Mouse (Mus musculus): ENCODE data around the gene Fxyd6.
A peak's percentile ranks its signal among the peaks of the same experiment; 100 is the strongest.

Fxyd6 gene

DNA sequence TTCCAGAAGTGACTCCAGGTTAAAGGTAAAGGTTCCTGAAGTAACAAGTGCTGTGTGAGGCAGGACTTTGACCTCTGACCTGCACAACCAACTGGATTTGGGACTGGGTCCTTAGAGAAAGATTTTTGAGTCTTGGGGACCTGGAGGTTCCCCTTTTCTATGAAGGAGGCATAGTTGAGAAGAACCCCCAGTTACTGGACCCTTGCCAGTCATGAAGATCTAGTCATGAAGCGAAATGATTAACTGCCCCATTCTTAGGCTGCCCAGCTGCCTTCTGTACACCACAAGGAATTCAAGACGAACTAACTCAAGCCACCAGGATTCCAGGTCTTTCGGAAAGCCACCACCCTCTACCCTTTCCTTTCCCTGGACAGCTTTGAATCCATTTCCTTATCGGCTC, 6.4 kb downstream of the Fxyd6 start:
- no peak for DNase-seq (ENCODE audit: low spot score in 2 of 2)

DNA sequence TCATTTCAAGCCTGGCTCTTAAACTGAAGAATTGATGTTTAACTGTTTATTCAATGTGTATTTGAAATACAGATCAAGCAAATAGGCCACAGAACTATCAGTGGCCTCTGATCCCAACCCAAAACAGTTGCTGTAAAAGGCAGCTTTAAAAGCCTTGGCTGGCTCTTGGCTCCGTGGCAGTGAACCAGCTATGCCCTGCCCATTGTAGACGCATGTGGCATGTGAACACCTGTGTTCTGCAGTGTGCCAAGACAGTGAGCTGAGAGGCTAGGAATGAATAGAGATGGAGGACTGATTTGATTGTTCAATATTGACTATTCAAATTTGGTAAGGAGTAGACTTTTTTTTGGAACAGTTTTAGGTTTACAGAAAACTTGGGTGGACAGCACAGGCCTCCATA, 6.9 kb downstream of the Fxyd6 start:
- no peak for DNase-seq (ENCODE audit: low spot score in 2 of 2)

DNA sequence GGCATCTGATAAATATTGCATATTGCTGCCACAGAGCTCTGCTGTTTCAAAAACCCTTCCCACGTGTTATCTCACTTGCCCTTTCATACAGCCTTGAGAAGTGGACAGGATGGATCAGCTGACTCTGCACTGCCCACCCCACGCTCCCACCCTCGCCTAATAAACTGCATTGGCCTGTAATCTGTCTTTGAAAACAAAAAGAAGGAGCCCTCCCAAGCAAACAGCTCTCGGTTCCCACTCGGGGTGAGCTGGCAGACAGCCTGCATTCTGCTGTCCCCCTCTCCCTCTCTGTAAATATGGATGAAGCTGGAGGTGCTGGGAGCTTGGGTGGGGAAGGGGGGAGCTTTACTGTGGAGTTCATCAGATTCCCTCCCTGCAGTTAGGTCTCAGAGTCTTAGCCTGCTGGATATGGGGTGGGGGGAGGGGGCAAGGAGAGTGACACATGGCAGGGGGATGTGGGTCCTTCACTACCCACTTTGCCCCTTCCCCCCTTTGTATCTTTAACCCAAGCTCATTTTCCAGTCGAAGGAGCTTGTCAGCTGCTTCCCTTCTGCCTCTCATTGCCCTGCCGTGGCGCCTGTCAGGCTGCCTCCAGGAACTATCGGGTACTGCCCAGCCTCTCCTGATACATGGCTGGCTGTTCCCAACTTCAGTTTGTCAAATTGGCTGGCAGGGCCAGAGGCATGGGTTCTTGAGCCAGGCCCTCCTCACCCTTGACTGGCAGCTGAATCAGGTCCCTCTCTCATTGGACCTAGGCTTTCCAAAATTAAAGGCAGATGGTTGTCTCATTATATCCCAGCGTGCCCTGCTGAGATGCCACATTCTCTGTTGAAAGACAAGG, 10.6 kb downstream of the Fxyd6 start:
- peak in 1 of 2 experiments; percentile 68 for DNase-seq (ENCODE audit: low spot score in 2 of 2)

DNA sequence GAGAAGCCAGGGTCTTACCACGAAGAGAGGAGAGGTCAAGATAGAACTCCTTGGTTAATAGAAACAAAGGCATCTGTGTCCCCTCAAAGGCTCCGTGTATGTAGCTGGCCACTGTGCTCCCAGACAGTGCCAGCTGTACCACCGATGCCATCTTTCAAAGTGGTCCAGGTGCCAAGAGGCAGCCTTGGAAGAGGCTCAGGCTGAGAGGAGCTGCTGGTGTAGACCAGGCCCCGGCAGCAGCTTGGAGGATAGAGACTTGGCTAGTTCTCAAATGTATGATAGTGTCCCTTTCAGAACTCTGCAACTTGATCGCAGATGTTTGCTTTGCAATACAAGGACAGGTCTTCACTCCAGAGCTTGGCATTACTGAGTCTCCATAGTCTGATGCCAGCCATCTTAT, 12.4 kb downstream of the Fxyd6 start:
- peak in 1 of 2 experiments; percentile 65 for DNase-seq (ENCODE audit: low spot score in 2 of 2)

DNA sequence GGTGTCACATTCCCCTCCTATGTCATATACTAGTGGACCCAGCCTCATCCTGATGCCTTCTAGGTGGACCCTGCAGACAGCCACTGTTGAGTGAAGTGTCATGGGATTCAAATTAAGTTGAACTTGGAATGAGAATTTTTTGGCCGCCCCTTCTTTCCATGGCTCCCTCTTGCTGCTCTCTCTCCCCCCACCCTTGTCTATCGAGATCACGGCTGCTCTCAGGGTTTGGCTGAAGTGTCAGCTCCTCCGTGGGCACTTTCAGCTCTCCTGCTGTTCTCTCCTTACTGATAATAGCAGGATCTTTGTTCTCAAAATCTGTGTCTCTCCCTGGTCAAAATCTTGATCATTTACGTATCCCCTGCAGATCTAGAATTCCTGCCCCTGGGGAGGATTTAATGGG, 12.8 kb downstream of the Fxyd6 start:
- DNase-seq (ENCODE audit: low spot score in 2 of 2), result no peak

DNA sequence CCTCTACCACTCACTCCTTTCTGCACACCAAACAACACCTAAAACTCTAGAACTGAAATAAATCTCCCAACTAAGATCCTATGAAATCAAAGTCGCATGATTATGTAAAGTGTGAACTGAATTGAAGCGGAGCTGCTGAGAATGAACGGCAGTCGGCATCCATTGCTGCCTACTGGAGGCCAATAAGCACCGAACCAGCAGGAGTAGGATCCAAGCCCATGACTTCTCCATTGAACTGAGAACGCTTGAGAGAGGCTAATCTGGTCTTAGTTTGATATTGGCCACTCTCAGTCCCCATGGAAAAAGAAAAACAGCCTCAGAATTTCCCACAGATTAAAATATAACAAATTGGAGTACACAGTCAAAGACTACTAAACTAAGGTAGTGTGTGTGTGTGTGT, 13.9 kb downstream of the Fxyd6 start:
- no peak for DNase-seq (ENCODE audit: low spot score in 2 of 2)

DNA sequence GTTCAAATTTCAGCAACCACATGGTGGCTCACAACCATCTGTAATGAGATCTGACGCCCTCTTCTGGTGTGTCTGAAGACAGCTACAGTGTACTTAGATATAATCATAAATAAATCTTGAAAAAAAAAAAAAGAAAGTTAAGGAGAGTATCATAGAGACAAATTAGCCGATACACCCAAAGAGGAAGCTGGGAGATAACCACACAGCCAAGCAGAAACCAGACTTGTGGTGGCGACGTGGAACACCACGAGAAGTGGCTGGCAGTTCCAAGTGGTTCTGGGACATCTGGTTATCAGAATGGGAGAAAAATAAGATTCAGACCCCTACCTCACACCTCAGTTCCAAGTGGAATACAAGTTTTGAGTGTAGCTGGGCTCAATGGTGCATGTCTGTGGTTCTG, 16.7 kb downstream of the Fxyd6 start:
- no peak for DNase-seq (ENCODE audit: low spot score in 2 of 2)

DNA sequence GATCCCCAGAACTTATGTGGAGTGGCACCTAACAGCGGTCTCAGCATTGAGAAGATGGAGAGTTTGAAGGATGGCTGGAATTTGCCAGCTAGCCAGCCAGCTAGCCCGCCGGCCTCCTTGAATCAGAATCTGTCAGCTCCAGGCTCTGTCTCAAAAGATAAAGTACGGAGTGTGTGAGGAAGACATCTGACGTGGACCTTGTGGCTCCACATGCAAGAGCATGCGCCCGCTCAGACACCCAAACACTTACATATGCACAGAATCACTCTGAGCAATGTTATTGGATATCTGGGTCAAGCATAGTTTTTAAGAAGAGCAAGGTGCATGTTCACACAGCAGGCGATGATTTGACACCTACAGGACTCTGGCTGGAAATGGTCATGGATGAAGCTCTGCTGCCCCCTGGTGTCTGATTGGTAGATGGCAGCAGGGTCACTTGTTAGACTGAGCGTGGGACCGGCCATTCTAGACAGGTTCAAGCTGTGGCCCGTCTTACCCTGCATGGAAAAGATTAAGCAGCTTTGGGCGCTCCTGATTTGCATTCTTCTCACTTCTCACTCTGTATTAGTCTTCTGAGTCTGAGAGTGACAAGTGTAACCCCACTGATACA, 18.5 kb downstream of the Fxyd6 start:
- DNase-seq (ENCODE audit: low spot score in 2 of 2), result peak; percentile 85 to 91

DNA sequence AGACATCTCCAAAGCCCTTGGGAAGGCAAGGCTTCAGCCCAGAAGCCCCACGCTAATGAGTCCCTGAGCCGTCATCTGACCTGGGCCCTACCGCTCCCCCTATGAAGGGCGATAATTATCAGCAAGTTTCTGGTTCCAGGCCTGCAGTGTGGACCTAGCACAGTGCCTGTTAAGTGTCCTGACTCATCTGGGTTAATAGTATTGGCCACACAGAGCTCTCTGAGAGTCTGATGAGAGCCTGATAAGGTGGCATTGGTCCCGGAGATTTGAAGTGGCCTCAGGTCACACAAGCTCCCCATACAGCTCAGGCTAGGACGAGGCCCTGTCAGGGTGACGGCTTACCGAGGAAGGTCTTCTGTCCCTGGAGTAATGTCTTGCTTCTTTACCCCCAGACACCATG, 19.6 kb downstream of the Fxyd6 start:
- no peak for DNase-seq (ENCODE audit: low spot score in 2 of 2)

DNA sequence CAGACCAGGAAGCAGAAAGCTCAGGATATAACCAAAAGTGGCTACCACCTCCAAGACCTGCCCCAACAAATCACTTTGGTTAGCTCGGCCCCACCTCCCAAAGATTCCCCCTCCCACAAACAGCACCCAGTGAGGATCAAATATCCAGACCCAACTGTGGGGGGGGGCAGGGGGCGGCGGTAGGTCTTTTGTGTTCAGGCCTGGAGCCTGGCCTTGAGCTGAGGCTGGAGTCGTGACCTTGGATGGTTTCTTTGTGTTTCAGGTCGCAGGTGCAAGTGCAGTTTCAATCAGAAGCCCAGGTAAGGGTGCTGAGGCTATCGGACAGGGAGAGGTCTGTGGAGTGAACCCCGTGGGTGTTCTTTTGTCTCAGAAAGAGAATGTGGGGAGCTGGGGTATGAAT, 21.3 kb downstream of the Fxyd6 start:
- DNase-seq (ENCODE audit: low spot score in 2 of 2), result no peak

DNA sequence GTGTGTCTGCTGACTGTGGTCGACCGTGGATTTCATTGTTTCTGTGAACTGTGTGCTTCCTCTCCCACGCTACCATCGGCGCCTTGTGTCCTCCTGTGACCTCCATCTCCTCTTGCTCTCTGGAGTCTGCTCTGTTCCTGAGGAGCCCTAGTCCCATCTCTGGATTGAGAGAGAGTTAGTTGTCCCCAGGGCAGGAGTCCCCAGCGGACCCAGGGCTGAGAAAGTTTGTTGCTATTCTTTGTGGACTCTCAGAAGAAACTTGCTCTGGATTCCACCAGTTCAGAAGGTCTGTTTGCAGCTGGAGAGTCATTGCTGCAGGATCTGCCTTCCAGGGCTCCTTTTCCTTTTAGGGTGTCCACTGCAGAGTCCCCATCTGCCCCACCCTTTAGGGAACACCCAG, 25.2 kb downstream of the Fxyd6 start:
- no peak for DNase-seq (ENCODE audit: low spot score in 2 of 2)

DNA sequence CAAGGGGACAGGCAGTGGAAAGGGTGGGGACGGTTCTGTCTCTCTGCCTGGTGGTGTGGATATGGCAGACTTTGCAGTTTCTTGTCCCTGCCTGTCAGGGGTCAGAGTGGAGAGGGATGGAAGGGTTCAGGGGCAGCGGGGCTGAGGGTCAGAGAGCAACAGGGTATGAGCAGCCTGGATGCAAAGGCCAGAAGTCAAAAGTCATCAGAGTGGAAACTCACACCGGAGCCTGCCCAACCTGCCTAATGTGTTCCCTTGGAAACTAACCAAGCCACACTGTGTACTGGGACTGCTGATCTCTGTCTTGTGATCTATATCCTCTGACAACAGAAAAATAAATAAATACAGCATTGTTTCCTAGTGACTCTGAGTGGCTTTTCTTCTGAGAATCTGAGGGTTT, 25.8 kb downstream of the Fxyd6 start:
- no peak for DNase-seq (ENCODE audit: low spot score in 2 of 2)

DNA sequence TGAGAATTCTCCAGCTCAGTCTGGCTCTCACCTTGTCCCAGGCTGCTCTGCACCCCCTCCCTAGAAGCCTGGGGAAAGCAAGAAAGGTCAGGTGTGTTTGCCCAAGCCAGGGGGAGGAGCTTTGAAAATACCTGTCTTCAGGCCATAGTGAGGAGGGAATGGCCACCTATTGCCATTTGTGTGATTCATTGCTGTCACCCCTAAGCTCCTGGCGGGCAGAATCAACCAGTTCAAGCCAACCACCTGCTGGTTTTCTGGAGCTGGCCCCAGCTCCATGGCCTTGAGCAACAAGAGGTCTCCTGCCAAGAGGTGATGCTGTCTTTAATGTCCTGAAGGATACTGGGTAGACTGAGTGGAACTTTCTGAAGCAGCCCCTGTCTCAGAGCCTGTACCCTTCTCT, 28.4 kb downstream of the Fxyd6 start:
- no peak for DNase-seq (ENCODE audit: low spot score in 2 of 2)

DNA sequence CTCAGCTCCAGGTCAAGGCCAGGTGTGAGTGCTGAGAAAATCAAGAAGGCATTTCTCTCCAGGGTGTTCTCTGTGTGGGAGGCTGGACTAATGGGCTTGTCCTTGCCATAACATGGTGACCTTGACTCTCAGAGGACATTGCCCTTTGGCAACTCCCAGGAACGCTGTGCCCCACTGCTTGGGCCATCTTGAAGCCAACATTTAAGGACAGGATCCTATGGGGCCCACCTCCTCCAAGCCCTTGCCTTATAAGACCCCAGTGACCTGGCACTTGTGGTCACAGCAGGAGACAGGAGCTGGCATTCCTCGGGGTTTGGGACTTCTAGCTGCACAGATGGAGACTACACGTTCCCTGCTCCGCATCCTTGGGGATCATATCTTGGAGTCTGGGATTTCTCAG, 29.4 kb downstream of the Fxyd6 start, which contains the start of gene Fxyd2:
Gene Fxyd2, plus strand, starts transcription at position 236 of the 400 bp plus-strand sequence.
- no peak for DNase-seq (ENCODE audit: low spot score in 2 of 2)

DNA sequence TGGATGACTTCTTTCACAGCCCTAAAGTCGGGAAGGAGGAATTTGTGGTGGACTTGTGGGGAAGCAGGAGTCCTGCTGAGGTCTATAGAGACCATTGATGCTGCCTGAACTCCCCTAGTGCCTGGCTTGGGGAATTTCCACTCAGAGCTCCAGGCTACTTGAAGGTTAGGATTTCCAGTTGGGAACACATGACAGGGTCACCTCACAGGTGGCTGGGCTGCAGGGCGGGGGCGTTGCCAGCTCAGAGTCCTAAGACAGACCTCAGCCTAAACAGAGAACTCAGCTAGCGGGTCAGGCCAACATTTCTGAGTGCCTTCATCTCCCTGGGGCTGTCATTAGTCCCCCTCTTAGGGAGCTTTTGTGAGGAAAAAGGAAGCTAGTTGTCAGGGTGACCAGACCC, 31.9 kb downstream of the Fxyd6 start:
- DNase-seq (ENCODE audit: low spot score in 2 of 2), result no peak

DNA sequence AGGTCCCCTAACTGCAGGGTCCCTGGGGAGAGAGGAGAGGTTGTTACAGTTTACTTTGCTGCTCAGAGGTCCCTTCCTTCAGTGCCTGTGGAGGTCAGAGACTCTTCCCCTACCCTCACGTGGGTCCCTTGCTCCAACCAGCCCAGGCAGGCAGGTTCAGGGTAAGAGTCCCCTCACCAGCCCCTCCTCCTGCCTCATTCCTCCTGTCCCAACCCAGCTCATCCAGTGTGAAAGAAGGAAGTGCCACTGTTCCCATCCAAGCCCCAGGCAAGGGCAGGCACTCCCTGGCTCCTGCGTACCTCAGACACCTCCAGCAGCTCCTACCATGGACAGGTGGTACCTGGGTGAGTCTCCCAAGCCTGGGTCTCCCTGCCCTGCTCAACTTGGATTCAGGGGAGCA, 33.0 kb downstream of the Fxyd6 start:
- no peak for DNase-seq (ENCODE audit: low spot score in 2 of 2)

DNA sequence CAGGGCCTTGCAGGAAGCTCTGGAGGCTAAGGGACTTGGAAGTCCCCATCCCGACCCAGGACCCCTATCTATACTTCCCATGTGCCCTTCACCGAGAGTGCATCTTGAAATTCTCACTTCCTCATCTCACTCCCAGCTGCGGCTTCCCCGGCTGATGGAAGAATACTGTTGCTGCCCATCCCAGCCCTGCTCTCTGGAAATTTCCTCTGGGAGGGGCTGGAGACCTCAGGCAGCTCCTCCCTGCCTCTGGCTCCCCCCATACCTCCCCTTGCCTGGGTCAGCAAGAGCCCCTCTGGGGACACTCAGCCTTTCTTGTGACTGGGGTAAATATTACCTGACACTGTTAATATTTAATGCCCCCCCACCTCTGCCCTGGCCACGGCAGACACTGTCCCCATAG, 35.7 kb downstream of the Fxyd6 start:
- no peak for DNase-seq (ENCODE audit: low spot score in 2 of 2)

DNA sequence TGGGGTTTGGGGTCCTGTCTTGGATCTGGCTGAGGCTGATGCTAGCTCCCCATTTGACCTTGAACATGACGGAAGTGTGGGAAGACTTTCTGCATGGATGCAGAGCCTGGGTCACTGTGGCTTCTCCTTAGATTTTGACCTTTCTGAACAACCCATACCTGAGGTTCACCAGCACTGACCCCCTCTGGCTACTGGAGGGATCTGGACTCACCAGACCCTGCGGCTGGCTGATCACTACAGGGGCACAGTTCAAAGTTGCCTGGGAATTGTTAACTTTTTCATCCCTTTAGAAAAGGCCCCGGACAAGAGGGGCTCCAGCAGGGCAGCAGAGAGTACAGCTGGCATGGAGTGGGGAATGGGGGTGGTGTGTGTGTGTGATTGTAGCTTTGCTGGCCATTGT, 36.8 kb downstream of the Fxyd6 start:
- DNase-seq (ENCODE audit: low spot score in 2 of 2), result no peak

DNA sequence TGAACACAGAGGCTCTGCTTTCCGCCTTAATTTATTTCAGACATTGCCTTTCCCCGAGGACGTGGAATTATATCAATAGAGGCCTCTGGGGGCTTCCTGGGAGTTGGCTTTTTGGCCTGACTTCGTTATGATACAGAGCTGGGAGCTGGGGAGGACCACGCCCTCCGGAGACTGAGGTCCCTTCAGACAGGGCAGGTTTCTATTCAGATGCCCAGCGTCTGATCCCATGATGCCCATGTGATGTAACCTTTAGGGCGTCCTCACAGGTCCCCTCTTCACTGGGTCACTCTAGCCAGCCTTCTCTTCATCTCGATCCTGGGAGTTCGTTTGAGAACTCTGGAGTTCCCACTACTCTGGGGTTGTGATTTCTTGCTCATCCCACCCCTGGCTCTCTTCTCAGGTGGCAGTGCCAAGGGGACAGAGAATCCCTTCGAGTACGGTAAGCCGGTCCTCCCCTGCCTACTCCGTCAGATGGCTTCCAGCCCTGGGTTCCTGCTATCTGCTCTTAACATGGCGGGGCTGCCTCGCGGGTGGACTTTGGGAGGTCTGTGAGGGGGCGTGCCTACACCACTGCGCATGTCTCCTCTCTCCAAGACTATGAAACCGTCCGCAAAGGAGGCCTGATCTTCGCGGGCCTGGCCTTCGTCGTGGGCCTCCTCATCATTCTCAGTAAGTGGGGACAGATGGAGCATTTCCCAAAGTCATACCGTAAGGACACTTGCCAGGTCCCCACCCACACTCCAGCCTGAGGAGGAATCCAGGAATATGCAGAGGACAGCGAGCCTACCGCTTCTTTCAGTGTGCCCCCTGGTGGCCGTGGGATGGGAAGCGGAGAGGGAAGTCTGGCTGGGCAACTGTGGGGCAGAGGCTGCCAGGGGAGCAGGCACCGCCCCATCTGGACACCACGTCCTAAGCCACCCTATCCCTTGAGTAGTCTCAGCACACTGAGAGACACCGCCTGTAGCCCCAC, 38.0 kb downstream of the Fxyd6 start:
- DNase-seq (ENCODE audit: low spot score in 2 of 2), result peak; percentile 67 to 89

DNA sequence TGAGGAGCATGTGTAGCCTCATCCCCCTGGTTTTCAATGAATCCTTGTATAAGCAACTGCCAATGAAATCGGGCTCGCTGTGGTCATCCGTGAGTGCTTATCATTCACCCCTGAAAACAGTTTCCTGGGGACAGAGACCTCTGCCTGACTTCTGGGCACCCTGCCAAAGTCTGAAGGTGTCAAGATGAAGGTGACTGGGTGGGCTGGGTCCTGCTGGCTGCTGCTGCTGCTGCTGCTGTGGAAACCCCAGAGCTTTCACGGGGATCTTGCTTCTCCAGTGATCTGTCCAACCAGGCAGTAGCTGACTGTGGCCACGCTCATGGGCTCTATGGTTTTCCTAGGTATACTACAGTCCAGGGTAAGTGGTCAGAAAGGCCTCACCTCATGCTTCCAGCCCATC, 40.2 kb downstream of the Fxyd6 start:
- no peak for DNase-seq (ENCODE audit: low spot score in 2 of 2)

DNA sequence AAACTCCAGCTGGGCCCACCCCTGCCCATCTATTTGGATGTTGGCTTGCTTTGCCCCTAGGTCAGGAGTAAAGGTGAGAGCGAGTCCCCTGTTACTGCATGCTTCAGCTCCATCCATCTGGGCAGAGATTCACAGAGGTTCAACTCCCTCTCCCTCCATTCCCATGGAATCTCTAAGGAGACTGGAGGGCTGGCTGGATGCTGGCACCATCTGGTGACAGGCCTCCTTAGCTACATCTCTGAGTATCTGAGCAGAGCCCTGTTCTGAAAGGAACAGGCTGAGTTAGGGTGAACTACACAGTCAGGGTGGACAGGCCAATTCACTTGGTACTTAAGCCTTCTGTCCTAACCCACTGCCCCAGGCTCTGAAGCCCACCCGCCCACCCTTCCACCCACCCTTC, 40.6 kb downstream of the Fxyd6 start:
- no peak for DNase-seq (ENCODE audit: low spot score in 2 of 2)

DNA sequence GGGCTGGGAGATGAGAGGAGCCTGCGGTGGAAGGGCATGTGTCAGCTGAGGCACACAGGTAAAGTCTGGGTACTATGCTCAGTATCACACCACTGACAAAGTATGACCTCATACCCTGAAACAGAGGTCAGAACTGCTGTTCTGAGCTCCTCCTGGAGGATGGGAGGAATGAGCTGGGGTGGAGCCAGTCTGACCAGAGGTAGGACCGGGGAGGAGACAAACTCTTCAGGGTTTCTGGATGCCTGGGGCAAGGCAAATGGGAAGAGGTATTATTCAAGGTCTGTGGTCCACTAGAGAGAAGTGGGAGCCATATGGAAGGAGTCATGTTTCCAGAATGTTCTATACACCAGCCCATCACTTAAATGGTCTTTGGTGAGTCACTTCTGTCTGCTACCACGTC, 41.1 kb downstream of the Fxyd6 start:
- no peak for DNase-seq (ENCODE audit: low spot score in 2 of 2)
